Mouse (Mus musculus) frontal cortex, postnatal 36 days (tissue): ENCODE data around the gene Tmem270.
A peak's percentile ranks its signal among the peaks of the same experiment; 100 is the strongest.

Experiments
- DNase-seq, 2 experiments: peaks; one replicate each; pipeline ENCODE4 v3.0.0; 2022; ENCODE audit warnings: low spot score in 2 of 2

The Tmem270 gene

GRCm38 (mm10) chr5:134929988-134930387 lies 23.5 kb upstream of the Tmem270 start:
- DNase-seq, result no peak

- no peak for DNase-seq
Measured at GRCm38 (mm10) chr5:134926726-134927125, 20.2 kb upstream of the Tmem270 start.

- no peak for DNase-seq
Measured at GRCm38 (mm10) chr5:134923141-134923540, 16.6 kb upstream of the Tmem270 start.

- no peak for DNase-seq
Measured at GRCm38 (mm10) chr5:134921106-134921505, 14.6 kb upstream of the Tmem270 start.

- DNase-seq, result no peak
Measured at GRCm38 (mm10) chr5:134920106-134920687, 13.7 kb upstream of the Tmem270 start.

DNA sequence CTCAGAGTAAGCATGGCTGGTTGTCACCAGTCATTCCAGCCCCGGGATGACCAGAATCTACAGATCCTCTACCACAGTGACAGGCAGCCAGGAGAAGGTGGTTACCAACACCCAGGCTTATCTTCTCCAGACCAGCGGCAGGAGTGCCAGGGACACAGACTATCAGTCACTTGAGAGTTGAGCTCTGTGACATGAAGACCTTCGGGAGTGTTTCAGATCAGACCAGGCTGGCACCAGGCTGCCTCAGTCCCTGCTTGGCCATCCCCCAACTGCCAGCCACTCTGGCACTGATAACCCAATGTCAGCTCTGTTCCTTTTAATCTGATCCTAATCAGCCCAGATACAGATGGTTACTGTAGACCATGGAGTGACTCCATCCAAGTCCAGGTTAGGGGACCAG lies 12.6 kb upstream of the Tmem270 start:
- DNase-seq, result no peak

- peak in 1 of 2 experiments; percentile 23 for DNase-seq
Measured at GRCm38 (mm10) chr5:134918071-134918832, 11.7 kb upstream of the Tmem270 start.

- no peak for DNase-seq
Measured at GRCm38 (mm10) chr5:134915311-134915710, 8.8 kb upstream of the Tmem270 start, which contains the start of gene Cldn13. Cldn13 (minus strand) TSS chr5:134915526.

GRCm38 (mm10) chr5:134914510-134914909 lies 8.0 kb upstream of the Tmem270 start:
- DNase-seq, result no peak

- DNase-seq, result no peak
Measured at GRCm38 (mm10) chr5:134913753-134914152, 7.2 kb upstream of the Tmem270 start.

DNA sequence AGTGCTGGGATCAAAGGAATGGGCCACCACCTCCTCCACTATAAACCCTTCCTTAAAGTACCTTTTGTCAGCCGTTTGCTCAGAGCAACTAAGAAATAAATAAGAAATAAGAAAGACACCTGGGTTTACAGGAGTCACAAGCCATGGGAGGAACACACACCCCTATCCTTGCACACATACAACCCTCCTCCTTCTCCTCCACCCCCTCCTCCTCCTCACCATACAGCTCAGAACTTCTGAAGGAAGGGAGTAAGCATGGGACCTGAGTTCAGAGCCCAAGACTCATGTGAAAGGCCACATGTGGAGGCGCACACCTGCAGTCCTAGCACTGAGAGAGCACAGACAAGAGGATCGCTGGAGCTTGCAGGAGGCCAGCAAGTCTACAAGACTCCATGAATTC lies 6.8 kb upstream of the Tmem270 start:
- DNase-seq, result no peak

- DNase-seq, result no peak
Measured at GRCm38 (mm10) chr5:134911901-134912300, 5.4 kb upstream of the Tmem270 start.

DNA sequence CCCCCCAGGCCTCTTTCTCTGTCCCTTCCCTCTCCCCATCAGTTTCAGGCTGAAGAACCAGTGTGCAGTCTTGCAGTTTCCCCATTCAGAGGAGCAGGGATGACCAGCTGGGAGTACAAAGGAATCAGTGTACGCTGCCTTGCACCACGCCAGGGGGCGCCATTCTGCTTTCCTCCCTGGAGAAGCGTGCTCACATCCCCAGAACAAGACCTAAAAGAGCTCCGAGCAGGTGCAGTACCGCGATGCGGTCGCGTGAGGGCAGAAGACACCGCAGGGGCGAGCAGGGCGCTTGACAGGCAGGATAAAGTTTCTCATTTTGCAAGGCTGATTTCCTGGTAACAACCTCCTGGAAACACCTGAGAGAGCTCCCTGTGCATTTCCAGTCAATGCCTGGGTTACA lies 602 bp upstream of the Tmem270 start:
- peak; percentile 96 to 97 for DNase-seq

- no peak for DNase-seq
Measured at GRCm38 (mm10) chr5:134901644-134902027, 4.9 kb downstream of the Tmem270 start.

- peak; percentile 35 to 45 for DNase-seq
Measured at GRCm38 (mm10) chr5:134901012-134901643, 5.4 kb downstream of the Tmem270 start.

DNA sequence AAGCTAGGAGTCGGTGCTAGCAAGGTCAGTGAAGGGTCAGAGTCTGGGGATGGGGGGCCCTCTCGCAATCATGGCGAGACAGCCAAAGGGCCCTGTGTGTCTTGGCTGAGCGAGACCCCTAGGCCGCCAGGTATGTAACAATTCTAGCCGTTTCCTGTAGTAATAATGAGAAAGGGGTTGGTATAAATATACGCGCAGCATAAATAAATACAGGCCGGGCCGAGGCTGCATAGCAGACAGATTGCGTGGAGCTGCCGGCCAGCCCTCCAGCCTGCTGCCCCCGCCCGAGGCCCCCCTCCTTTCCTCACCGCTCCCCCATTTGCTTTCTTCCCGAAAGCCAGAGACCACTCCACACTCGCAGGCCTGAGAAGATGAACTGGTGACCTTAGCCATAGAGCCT lies 8.9 kb downstream of the Tmem270 start:
- no peak for DNase-seq

GRCm38 (mm10) chr5:134896965-134897364 lies 9.6 kb downstream of the Tmem270 start:
- DNase-seq, result no peak

- no peak for DNase-seq
Measured at GRCm38 (mm10) chr5:134895291-134895690, 11.2 kb downstream of the Tmem270 start.

- no peak for DNase-seq
Measured at GRCm38 (mm10) chr5:134892717-134893116, 13.8 kb downstream of the Tmem270 start.

GRCm38 (mm10) chr5:134891552-134891951 lies 15.0 kb downstream of the Tmem270 start:
- DNase-seq, result no peak

- no peak for DNase-seq
Measured at GRCm38 (mm10) chr5:134890601-134891054, 15.9 kb downstream of the Tmem270 start.

- no peak for DNase-seq
Measured at GRCm38 (mm10) chr5:134888505-134888904, 18.0 kb downstream of the Tmem270 start.
